Mouse (Mus musculus) right cerebral cortex, adult 18-20 months (tissue): ENCODE measurements at regions not wholly inside any gene's neighbourhood (a gene's known extent, or its start where the extent isn't known, plus 50 kb on each side); places are given as distances from the start of the nearest gene placed in this dataset.

Experiments used
- DNase-seq: peaks from one replicate; pipeline ENCODE4 v3.0.0; 2022; ENCODE audit warnings: mixed read lengths

- peak; percentile 6 for DNase-seq
Measured at GRCm38 (mm10) chr8:39695331-39695730, 979.5 kb upstream of the Adam24 start.

- DNase-seq, result no peak
Measured at GRCm38 (mm10) chr8:39705843-39706242, 969.0 kb upstream of the Adam24 start.

GRCm38 (mm10) chr8:39742377-39742776 lies 932.5 kb upstream of the Adam24 start:
- DNase-seq, result peak; percentile 32

GRCm38 (mm10) chr8:39746225-39746624 lies 928.7 kb upstream of the Adam24 start:
- no peak for DNase-seq

- DNase-seq, result no peak
Measured at GRCm38 (mm10) chr8:39759905-39760304, 915.0 kb upstream of the Adam24 start.

- DNase-seq, result peak; percentile 3
Measured at GRCm38 (mm10) chr8:39779449-39779848, 895.4 kb upstream of the Adam24 start.

- DNase-seq, result peak; percentile 20
Measured at GRCm38 (mm10) chr8:39780169-39780568, 894.7 kb upstream of the Adam24 start.

GRCm38 (mm10) chr8:39781424-39782161 lies 893.3 kb upstream of the Adam24 start:
- no peak for DNase-seq

- DNase-seq, result no peak
Measured at GRCm38 (mm10) chr8:39782162-39782530, 892.7 kb upstream of the Adam24 start.
